Mouse (Mus musculus) adrenal gland, adult 2 months (tissue): ENCODE measurements around the gene Dqx1. TPM values are rescaled to one million over a fixed set of nuclear protein-coding genes. Genes with fewer than 3 reads are reported as not detected.
A peak's percentile ranks its signal among the peaks of the same experiment; 100 is the strongest.

ENCODE experiments used
- DNase-seq: peaks from one replicate; pipeline ENCODE4 v3.0.0; 2021
- polyA plus RNA-seq: library from polyadenylated mRNA; depleted of rRNA; stranded (reverse); fragments of >200 nt; gene quantifications from 2 replicates; pipeline ENCODE4 v1.2.3, GENCODE M21; 2012
- total RNA-seq, 2 experiments: library from RNA; stranded (reverse); gene quantifications; 2 replicates each; pipeline ENCODE4 v1.2.3; 2021

Gene Dqx1
- total and polyA plus RNA-seq, 3 experiments, result 2.1 to 2.6 (median 2.5) TPM

- DNase-seq, result peak; percentile 54
These were observed 12.9 kb downstream of the Dqx1 start for GRCm38 (mm10) chr6:83070311-83071219.

- peak; percentile 52 for DNase-seq
These were observed 13.6 kb downstream of the Dqx1 start for GRCm38 (mm10) chr6:83071220-83071619.

GRCm38 (mm10) chr6:83074979-83075378 lies 17.3 kb downstream of the Dqx1 start:
- DNase-seq, result no peak

GRCm38 (mm10) chr6:83077630-83078323 lies 20.1 kb downstream of the Dqx1 start, which contains the start of gene Pcgf1:
Gene Pcgf1, plus strand, starts transcription at chr6:83077869.
- peak; percentile 77 for DNase-seq

GRCm38 (mm10) chr6:83078324-83078858 lies 20.7 kb downstream of the Dqx1 start:
- peak; percentile 99 for DNase-seq

- DNase-seq, result peak; percentile 1
These were observed 22.6 kb downstream of the Dqx1 start for GRCm38 (mm10) chr6:83080210-83080609.

GRCm38 (mm10) chr6:83083497-83083896 lies 25.9 kb downstream of the Dqx1 start:
- no peak for DNase-seq

GRCm38 (mm10) chr6:83084477-83084876 lies 26.8 kb downstream of the Dqx1 start:
- DNase-seq, result no peak

GRCm38 (mm10) chr6:83086121-83087035 lies 28.7 kb downstream of the Dqx1 start, which contains the start of gene Lbx2:
Gene Lbx2, plus strand, starts transcription at chr6:83086367.
- DNase-seq, result peak; percentile 82

- peak; percentile 81 for DNase-seq
These were observed 29.7 kb downstream of the Dqx1 start for GRCm38 (mm10) chr6:83087205-83087925.

- no peak for DNase-seq
These were observed 30.2 kb downstream of the Dqx1 start for GRCm38 (mm10) chr6:83087926-83088260.

- no peak for DNase-seq
These were observed 34.9 kb downstream of the Dqx1 start for GRCm38 (mm10) chr6:83092416-83093127.

GRCm38 (mm10) chr6:83095968-83096367 lies 38.3 kb downstream of the Dqx1 start:
- no peak for DNase-seq

- DNase-seq, result peak; percentile 81
These were observed 40.8 kb downstream of the Dqx1 start for GRCm38 (mm10) chr6:83098411-83098810.

GRCm38 (mm10) chr6:83101316-83101687 lies 43.7 kb downstream of the Dqx1 start, which contains the start of the genes Ccdc142 and Gm42688:
Gene Ccdc142, plus strand, starts transcription at chr6:83101601.
Gene Gm42688, plus strand, starts transcription at chr6:83101617.
- peak; percentile 94 for DNase-seq

GRCm38 (mm10) chr6:83101688-83102556 lies 44.3 kb downstream of the Dqx1 start:
- DNase-seq, result peak; percentile 85

GRCm38 (mm10) chr6:83103130-83103650 lies 45.5 kb downstream of the Dqx1 start:
- DNase-seq, result no peak

- no peak for DNase-seq
These were observed 46.5 kb downstream of the Dqx1 start for GRCm38 (mm10) chr6:83104158-83104557.
